Mouse (Mus musculus) brain, embryonic 14.5 days (tissue): Measurements from ENCODE around the gene Celf2. TPM values are rescaled to one million over a fixed set of nuclear protein-coding genes. Genes with fewer than 3 reads are reported as not detected.

Experiments used
- DNase-seq: peaks from one replicate; pipeline ENCODE4 v3.0.0-alpha.2; 2011; ENCODE audit warnings: low read depth
- CTCF ChIP-seq: fragments of 200-500 bp; IDR thresholded peaks from 2 replicates; pipeline ENCODE4 v1.5.1; 2012; ENCODE audit warnings: inconsistent platforms, mild to moderate bottlenecking, moderate library complexity, borderline replicate concordance; ENCODE audit not compliant: insufficient read depth, insufficient read length; ENCODE audit errors: extremely low read depth
- POLR2A ChIP-seq: fragments of 200-500 bp; IDR thresholded peaks from 2 replicates; pipeline ENCODE4 v1.6.1; 2012; ENCODE audit warnings: mild to moderate bottlenecking, inconsistent platforms, borderline replicate concordance; ENCODE audit not compliant: poor library complexity, insufficient read depth, insufficient read length, severe bottlenecking; ENCODE audit errors: extremely low read depth
- polyA plus RNA-seq: library from polyadenylated mRNA; depleted of rRNA; stranded (reverse); fragments of >200 nt; gene quantifications from 2 replicates; pipeline ENCODE4 v1.2.3, GENCODE M21; 2012

Celf2 gene
- polyA plus RNA-seq, 1 experiment, result 161 TPM

DNA sequence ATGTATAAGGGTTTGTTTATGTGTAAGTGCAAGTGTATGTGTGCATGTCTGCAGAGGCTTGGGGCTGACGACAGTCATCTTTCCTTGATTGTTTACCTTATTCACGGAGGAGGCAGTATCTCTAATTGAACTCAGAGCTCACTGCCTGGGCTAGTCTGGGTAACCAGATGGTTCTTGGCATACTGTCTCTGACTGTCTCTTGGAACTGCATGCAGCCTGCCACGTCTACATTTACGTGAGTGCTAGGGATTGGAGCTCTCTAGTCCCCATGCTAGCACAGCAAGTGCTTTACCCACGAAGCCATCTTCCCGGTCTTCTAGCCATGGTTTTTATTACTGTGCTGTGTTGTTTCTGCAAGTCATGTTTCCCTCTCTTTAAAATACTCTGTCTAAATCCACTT is 855.6 kb downstream of the Celf2 start:
- TF ChIP-seq POLR2A, result no peak
- TF ChIP-seq CTCF, result no peak
- peak; percentile 82 for DNase-seq

DNA sequence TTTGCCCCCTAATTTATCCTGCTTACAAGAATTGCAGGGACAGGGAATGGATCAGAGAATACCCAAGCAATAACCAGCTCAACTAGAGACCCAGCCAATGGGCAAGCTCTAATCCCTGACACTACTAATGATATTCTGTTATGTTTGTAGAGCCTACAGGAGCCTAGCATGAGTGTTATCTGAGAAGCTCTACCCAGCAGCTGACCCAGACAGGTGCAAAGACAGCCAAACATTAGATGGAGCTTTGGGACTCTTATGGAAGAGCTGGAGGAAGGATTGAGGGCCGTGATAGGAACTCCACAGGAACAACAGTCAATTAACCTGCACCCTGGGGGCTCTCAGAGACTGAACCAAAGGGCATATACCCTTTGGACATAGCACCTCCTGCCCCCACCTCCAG is 857.7 kb downstream of the Celf2 start:
- no peak for DNase-seq
- TF ChIP-seq POLR2A, result no peak
- no peak for TF ChIP-seq CTCF

DNA sequence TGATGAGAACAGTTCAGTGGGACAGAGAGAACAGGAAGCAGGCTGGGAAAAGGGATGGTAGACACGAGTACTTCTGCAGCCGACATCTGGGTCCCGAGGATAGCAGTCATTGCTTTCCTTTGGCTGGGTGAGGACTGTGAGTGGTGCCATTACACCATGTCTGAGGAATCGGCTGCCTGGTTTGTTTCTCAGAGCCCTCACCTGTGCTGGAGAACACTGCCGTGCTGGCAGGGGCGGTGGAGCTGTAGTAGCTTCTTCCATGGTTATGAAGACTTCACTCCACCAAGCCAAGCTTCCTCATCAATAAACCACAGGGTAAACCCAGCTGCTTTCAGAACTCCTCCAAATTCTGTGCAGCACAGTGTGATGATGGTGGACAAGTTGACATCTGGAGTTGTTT is 860.5 kb downstream of the Celf2 start:
- no peak for TF ChIP-seq POLR2A
- no peak for TF ChIP-seq CTCF
- DNase-seq, result no peak

DNA sequence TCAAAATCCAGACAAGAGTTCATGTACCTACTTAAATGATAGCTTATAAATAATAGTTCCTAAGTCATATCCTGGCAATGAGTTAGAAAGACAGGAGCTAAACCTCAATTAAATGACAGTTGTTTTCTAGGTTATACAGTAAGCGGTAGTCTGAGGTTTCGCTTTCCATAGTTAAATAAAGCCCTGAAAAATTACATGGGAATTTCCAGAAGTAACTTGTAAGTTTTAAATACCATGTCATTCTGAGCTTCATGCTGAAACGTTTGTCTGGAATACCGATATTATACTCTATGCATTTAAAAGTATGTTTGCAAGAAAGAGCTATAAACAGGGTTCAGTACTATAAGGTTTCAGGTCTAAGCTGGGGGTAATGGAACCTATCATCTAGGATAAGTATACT is 862.3 kb downstream of the Celf2 start:
- TF ChIP-seq POLR2A (no peak), CTCF (no peak)
- no peak for DNase-seq

DNA sequence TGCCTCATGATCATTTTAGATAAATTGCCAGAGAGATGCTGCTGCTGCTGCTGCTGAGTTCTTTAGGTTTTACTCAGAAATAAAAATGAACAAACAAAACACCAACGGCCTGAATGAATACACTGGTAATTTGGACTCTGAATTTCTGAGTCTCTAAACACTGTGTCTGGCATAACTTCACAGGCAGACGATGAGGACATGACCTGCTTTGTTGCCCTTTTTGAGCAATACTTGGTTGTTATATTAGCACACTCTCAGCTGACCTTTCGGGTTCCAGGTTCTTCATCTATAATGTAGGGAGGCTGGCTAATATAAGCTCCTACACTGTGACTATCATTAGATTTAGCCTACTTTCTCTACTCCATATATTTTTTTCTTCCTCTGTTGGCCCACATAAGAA is 863.0 kb downstream of the Celf2 start:
- no peak for DNase-seq
- TF ChIP-seq POLR2A, result no peak
- TF ChIP-seq CTCF, result no peak

DNA sequence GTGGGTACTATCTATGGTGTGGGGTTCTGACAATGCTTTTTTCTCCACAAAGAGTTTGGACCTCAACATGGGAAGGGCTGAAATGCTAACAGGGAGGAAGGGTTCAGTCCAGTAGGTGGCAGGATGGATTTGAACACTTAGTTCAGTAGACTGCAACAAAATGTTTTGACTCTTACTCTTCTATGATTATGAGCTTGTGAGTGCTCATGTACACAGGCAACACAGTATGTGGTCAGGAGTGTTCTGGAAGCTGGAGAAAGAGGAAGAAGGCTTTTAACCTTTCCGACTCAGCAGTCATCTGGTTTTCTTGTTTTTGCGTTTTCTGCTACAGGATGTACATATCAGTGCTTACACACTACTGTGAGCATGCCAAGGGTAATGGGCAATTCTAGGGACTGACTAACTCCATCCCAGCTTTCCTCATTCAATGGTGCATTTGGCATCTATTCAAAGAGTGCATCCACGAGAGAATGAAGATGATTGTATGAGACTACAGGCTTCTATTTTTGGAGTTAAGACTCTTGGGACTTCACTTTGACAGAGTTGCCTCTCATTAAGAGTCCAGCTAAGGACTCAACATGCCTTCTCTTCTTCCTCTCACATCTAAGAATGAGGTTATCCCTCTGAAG is 867.0 kb downstream of the Celf2 start:
- TF ChIP-seq CTCF (no peak), POLR2A (no peak)
- no peak for DNase-seq

DNA sequence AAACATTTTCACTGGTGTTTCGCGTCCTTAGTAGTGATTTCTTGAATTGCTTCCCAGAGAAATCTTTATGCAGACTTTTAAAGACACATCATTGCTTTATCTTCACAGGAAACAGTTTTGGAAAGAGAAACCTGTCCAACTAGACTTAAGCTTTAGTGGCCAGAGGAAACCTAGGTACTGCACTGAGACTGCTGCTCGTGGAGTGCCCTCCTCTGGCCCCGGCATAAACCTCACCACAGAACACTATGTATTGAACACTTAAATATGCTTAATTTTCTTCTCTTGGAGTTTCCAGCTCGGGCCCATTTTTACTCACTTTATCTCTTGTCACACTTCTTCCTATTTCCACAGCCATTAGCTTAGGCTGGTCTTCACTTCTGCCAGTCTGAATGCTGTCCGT is 870.0 kb downstream of the Celf2 start:
- TF ChIP-seq POLR2A, result no peak
- no peak for TF ChIP-seq CTCF

DNA sequence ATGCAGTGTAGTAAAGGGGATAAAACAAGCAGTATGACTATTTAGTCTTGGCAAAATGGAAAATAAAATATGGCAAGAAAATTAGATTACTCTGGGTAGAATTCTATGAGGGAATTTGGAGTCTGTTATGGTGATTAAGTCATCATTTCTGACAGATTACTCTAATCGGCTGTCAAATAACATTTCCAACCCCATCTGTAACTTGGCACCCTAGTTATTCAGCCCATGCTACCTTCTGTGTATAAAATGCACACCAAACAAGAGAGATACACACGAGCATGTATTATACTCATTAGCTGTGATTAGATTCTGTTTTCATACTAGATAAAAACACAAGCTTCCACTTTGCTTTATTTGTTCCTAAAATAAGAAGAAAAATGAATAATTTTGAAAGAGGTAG is 872.2 kb downstream of the Celf2 start:
- TF ChIP-seq CTCF, result no peak
- no peak for TF ChIP-seq POLR2A
- DNase-seq, result peak; percentile 71

More for the DNA sequence above, 870.0 kb downstream of the Celf2 start:
- DNase-seq, result no peak

DNA sequence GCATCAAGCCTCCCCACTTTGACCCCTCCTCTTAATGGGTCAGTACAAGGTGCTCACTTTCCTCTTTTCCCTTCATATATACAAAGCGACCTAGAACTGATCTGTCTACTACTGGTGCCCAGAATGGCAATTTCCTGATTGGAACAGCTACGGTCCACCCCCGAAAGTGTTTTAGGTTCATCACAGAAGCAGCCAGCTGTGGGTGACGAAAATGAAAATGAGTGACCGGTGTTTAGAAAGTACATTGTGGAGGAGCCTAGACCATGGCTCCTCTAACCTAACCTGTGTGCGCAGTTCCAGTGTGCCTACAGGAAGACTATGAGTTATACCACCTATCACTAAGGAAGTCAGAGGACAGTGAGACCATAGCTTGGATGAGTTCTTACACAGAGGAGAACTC is 874.5 kb downstream of the Celf2 start:
- no peak for DNase-seq
- TF ChIP-seq CTCF (no peak), POLR2A (no peak)

DNA sequence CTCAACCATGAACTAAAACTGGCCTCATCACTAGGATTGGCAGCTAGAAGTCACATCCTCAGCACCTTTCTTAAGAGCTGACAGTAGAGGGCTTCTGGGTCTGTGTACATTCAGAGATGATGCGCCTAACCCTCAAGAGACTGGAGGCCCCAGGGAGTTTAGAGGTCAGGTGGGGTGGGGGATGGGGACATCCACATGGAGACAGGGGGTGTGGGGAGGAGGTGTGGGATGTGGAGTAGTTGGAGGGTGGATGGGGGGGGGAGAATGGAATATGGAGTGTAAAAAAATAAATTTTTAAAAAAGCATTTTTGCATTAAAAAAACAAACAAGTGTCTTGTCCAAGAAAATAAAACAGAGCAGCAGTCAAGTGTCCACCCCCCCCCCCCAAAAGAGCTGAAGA is 876.2 kb downstream of the Celf2 start:
- TF ChIP-seq POLR2A (no peak), CTCF (no peak)
- DNase-seq, result no peak

DNA sequence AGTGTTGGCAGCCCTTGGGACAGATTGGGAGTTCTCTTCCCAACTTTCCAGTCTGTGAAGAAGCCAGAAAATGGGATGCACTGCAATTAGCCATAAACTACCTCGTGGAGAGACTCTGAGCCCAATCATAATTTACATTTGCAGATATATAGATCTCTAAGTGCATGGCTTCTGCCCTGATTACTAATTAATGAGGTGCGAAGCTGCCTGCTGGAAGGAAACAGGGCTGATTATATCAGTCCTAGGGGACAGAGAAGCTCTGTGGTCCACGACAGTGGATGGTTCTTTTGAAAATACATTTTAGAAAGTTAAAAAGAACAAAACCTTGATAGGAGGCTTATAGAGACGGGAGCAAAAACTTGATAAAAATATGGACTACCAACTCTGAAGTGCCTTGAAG is 885.6 kb downstream of the Celf2 start:
- TF ChIP-seq POLR2A (no peak), CTCF (no peak)
- DNase-seq, result no peak

DNA sequence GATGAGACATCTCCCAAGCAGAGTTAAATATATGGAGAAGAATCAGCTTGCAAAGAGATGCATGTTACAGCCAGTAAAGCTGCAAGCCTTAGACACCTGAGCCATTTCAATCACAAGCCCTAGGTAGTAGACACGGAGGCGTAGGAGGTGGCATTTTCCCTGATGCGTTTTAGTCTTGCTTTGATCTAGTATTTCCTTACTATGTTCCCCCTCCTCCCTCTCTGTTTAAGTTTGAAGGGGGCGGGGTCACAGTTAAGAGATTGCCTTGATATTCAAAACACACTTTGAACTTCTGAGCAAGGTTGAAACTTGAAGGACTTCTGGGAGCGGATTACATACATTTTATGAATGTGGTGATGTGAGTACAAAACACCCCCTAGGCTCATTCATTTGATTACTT is 887.3 kb downstream of the Celf2 start:
- no peak for TF ChIP-seq POLR2A
- TF ChIP-seq CTCF, result no peak
- no peak for DNase-seq
